Mouse (Mus musculus) liver, embryonic 12.5 days (tissue): ENCODE measurements at regions not wholly inside any gene's neighbourhood (a gene's known extent, or its start where the extent isn't known, plus 50 kb on each side); places are given as distances from the start of the nearest gene placed in this dataset.
"Not testable (repeated sequence)": the region's sequence is repeated elsewhere in the genome, so short reads cannot be mapped to it uniquely, and the experiment has no call there.

Experiments
- ATAC-seq: fragments of 200-750 bp; cut with Nextera tagmentation; 2 replicates; pipeline ENCODE4 v1.8.0; 2017; ENCODE audit warnings: moderate number of reproducible peaks, mild to moderate bottlenecking, moderate library complexity
- H3K27ac ChIP-seq: fragments of 300-500 bp; sonication (generic); 2 replicates; pipeline ENCODE4 v1.5.1; 2016; ENCODE audit warnings: mild to moderate bottlenecking
- H3K27me3 ChIP-seq: fragments of 300-500 bp; sonication (generic); replicated peaks from 2 replicates; pipeline ENCODE4 v1.6.1; 2016; ENCODE audit warnings: mild to moderate bottlenecking, moderate library complexity
- H3K36me3 ChIP-seq: fragments of 300-500 bp; sonication (generic); 2 replicates; pipeline ENCODE4 v1.6.1; 2016; ENCODE audit warnings: mild to moderate bottlenecking, moderate library complexity
- H3K4me1 ChIP-seq: fragments of 300-500 bp; sonication (generic); 2 replicates; pipeline ENCODE4 v1.6.1; 2016
- H3K4me2 ChIP-seq: fragments of 300-500 bp; sonication (generic); 2 replicates; pipeline ENCODE4 v1.6.1; 2016; ENCODE audit warnings: mild to moderate bottlenecking, moderate library complexity
- H3K4me3 ChIP-seq: fragments of 300-500 bp; sonication (generic); 2 replicates; pipeline ENCODE4 v1.5.1; 2016; ENCODE audit warnings: mild to moderate bottlenecking, moderate library complexity
- H3K9ac ChIP-seq: fragments of 300-500 bp; sonication (generic); 2 replicates; pipeline ENCODE4 v1.6.1; 2016; ENCODE audit warnings: mild to moderate bottlenecking, moderate library complexity
- H3K9me3 ChIP-seq: fragments of 300-500 bp; sonication (generic); replicated peaks from 2 replicates; pipeline ENCODE4 v1.6.1; 2016; ENCODE audit warnings: mild to moderate bottlenecking, moderate library complexity
- WGBS: fragments of 180-500 bp; shearing (Covaris S2); methylation state at CpG from one replicate; pipeline ENCODE4 v1.1.7; 2016; ENCODE audit not compliant: insufficient replicate concordance; 5-methylcytosine and 5-hydroxymethylcytosine counted together

- Histone ChIP-seq H3K4me3 (no peak overlapping the region), H3K9ac (no peak overlapping the region), H3K4me2 (no peak overlapping the region), H3K36me3 (no peaks in the 10 kb centered on the region), H3K9me3 (0 out of 2 replicates have a peak, but pooled peaks cover 6% of the 10 kb centered on the region), H3K27me3 (peaks cover 24% of the 10 kb centered on the region; the same call in 1 of the 2 replicates), H3K27ac (no peak overlapping the region), H3K4me1 (peaks cover 5% of the 10 kb centered on the region; the same call in 1 of the 2 replicates)
- WGBS: 50% methylated on average over 8 of the region's 8 CpGs
- no peak for ATAC-seq
These were observed 175.6 kb downstream of the Opa1 start for GRCm38 (mm10) chr16:29754579-29755199.

- no peak overlapping the region for H3K27ac ChIP-seq
- no peak for ATAC-seq
- H3K9ac ChIP-seq: no peak overlapping the region
- no peak overlapping the region for H3K4me2 ChIP-seq
- H3K4me3 ChIP-seq: no peak overlapping the region
- 0 out of 2 replicates have a peak, but pooled peaks cover 6% of the 10 kb centered on the region for H3K9me3 ChIP-seq
- WGBS: 56% methylated on average over 3 of the region's 3 CpGs
- H3K36me3 ChIP-seq: no peaks in the 10 kb centered on the region
- peaks cover 55% of the 10 kb centered on the region for H3K27me3 ChIP-seq
- peaks cover 11% of the 10 kb centered on the region; the same call in 1 of the 2 replicates for H3K4me1 ChIP-seq
These were observed 179.1 kb downstream of the Opa1 start for GRCm38 (mm10) chr16:29758246-29758645.

- no peak overlapping the region for H3K27ac ChIP-seq
- H3K9me3 ChIP-seq: 0 out of 2 replicates have a peak, but pooled peaks cover 6% of the 10 kb centered on the region
- peaks cover 11% of the 10 kb centered on the region; the same call in 1 of the 2 replicates for H3K4me1 ChIP-seq
- no peaks in the 10 kb centered on the region for H3K36me3 ChIP-seq
- H3K27me3 ChIP-seq: peaks cover 56% of the 10 kb centered on the region
- H3K4me2 ChIP-seq: no peak overlapping the region
- 66% methylated on average over 3 of the region's 3 CpGs for WGBS
- ATAC-seq: no peak
- H3K9ac ChIP-seq: no peak overlapping the region
- no peak overlapping the region for H3K4me3 ChIP-seq
These were observed 180.3 kb downstream of the Opa1 start for GRCm38 (mm10) chr16:29759416-29759815.

- H3K4me1 ChIP-seq: peaks cover 11% of the 10 kb centered on the region; the same call in 1 of the 2 replicates
- no peaks in the 10 kb centered on the region for H3K36me3 ChIP-seq
- H3K9ac ChIP-seq: no peak overlapping the region
- H3K9me3 ChIP-seq: 0 out of 2 replicates have a peak, but pooled peaks cover 11% of the 10 kb centered on the region
- no peak overlapping the region for H3K27ac ChIP-seq
- peaks cover 56% of the 10 kb centered on the region for H3K27me3 ChIP-seq
- H3K4me2 ChIP-seq: no peak overlapping the region
- ATAC-seq: no peak
- no peak overlapping the region for H3K4me3 ChIP-seq
- WGBS: 78% methylated on average over 4 of the region's 4 CpGs
These were observed 181.5 kb downstream of the Opa1 start for GRCm38 (mm10) chr16:29760627-29761026.

GRCm38 (mm10) chr16:29761779-29762277, 182.7 kb downstream of the Opa1 start:
- 0 out of 2 replicates have a peak, but pooled peaks cover 7% of the 10 kb centered on the region for H3K9me3 ChIP-seq
- peaks cover 11% of the 10 kb centered on the region; the same call in 1 of the 2 replicates for H3K4me1 ChIP-seq
- no peak overlapping the region for H3K9ac ChIP-seq
- no peak for ATAC-seq
- no peak overlapping the region for H3K4me2 ChIP-seq
- H3K36me3 ChIP-seq: no peaks in the 10 kb centered on the region
- H3K27ac ChIP-seq: no peak overlapping the region
- no peak overlapping the region for H3K4me3 ChIP-seq
- H3K27me3 ChIP-seq: peaks cover 55% of the 10 kb centered on the region
- WGBS: 20% methylated on average over 6 of the region's 6 CpGs

GRCm38 (mm10) chr16:29764376-29764775, 185.2 kb downstream of the Opa1 start:
- Histone ChIP-seq H3K36me3 (no peaks in the 10 kb centered on the region), H3K4me2 (no peak overlapping the region), H3K4me1 (peaks cover 6% of the 10 kb centered on the region; the same call in 1 of the 2 replicates), H3K9me3 (0 out of 2 replicates have a peak, but pooled peaks cover 7% of the 10 kb centered on the region), H3K9ac (no peak overlapping the region), H3K4me3 (no peak overlapping the region), H3K27me3 (peaks cover 39% of the 10 kb centered on the region), H3K27ac (no peak overlapping the region)
- no peak for ATAC-seq
- 60% methylated on average over 1 of the region's 1 CpGs for WGBS

- not testable (repeated sequence) for H3K9me3 ChIP-seq, ATAC-seq, H3K4me3 ChIP-seq, H3K27ac ChIP-seq, H3K4me1 ChIP-seq, H3K9ac ChIP-seq, H3K36me3 ChIP-seq, H3K4me2 ChIP-seq
- WGBS: 78% methylated on average over 3 of the region's 3 CpGs
- peaks cover 24% of the 10 kb centered on the region for H3K27me3 ChIP-seq
These were observed 186.7 kb downstream of the Opa1 start for GRCm38 (mm10) chr16:29765801-29766200.

- 45% methylated on average over 4 of the region's 4 CpGs for WGBS
- Histone ChIP-seq H3K9ac (no peak overlapping the region), H3K4me3 (no peak overlapping the region), H3K4me1 (peaks cover 26% of the 10 kb centered on the region), H3K36me3 (no peaks in the 10 kb centered on the region), H3K27me3 (peaks cover 8% of the 10 kb centered on the region; the same call in 1 of the 2 replicates), H3K27ac (no peak overlapping the region), H3K9me3 (no peaks in the 10 kb centered on the region), H3K4me2 (no peak overlapping the region)
- ATAC-seq: no peak
These were observed 192.2 kb downstream of the Opa1 start for GRCm38 (mm10) chr16:29771320-29771719.

GRCm38 (mm10) chr16:29771728-29772608, 192.8 kb downstream of the Opa1 start:
- Histone ChIP-seq H3K4me1 (peaks cover 28% of the 10 kb centered on the region), H3K9ac (no peak overlapping the region), H3K4me3 (no peak overlapping the region), H3K9me3 (no peaks in the 10 kb centered on the region), H3K4me2 (no peak overlapping the region), H3K27ac (no peak overlapping the region), H3K36me3 (no peaks in the 10 kb centered on the region), H3K27me3 (peaks cover 14% of the 10 kb centered on the region)
- no peak for ATAC-seq
- WGBS: 37% methylated on average over 13 of the region's 13 CpGs

GRCm38 (mm10) chr16:29772609-29772988, 193.5 kb downstream of the Opa1 start:
- Histone ChIP-seq H3K4me3 (no peak overlapping the region), H3K36me3 (no peaks in the 10 kb centered on the region), H3K4me2 (no peak overlapping the region), H3K9me3 (no peaks in the 10 kb centered on the region), H3K4me1 (peaks cover 28% of the 10 kb centered on the region), H3K9ac (no peak overlapping the region), H3K27me3 (peaks cover 14% of the 10 kb centered on the region), H3K27ac (no peak overlapping the region)
- WGBS: 17% methylated on average over 12 of the region's 12 CpGs
- ATAC-seq: no peak

- no peaks in the 10 kb centered on the region for H3K9me3 ChIP-seq
- ATAC-seq: no peak
- H3K4me1 ChIP-seq: peaks cover 28% of the 10 kb centered on the region
- no peak overlapping the region for H3K4me2 ChIP-seq
- no peak overlapping the region for H3K27ac ChIP-seq
- peaks cover 14% of the 10 kb centered on the region for H3K27me3 ChIP-seq
- no peak overlapping the region for H3K4me3 ChIP-seq
- 66% methylated on average over 6 of the region's 6 CpGs for WGBS
- H3K36me3 ChIP-seq: no peaks in the 10 kb centered on the region
- H3K9ac ChIP-seq: no peak overlapping the region
These were observed 193.9 kb downstream of the Opa1 start for GRCm38 (mm10) chr16:29773056-29773455.

GRCm38 (mm10) chr16:29774949-29775348, 195.8 kb downstream of the Opa1 start:
- WGBS: 54% methylated on average over 2 of the region's 2 CpGs
- peaks cover 28% of the 10 kb centered on the region for H3K4me1 ChIP-seq
- no peak for ATAC-seq
- H3K36me3 ChIP-seq: no peaks in the 10 kb centered on the region
- H3K4me2 ChIP-seq: no peak overlapping the region
- no peaks in the 10 kb centered on the region for H3K9me3 ChIP-seq
- no peak overlapping the region for H3K27ac ChIP-seq
- no peak overlapping the region for H3K4me3 ChIP-seq
- peaks cover 14% of the 10 kb centered on the region for H3K27me3 ChIP-seq
- H3K9ac ChIP-seq: no peak overlapping the region
